Mouse (Mus musculus) forebrain, embryonic 10.5 days (tissue): ENCODE data around the gene Chd3. TPM values are rescaled to one million over a fixed set of nuclear protein-coding genes. Genes with fewer than 3 reads are reported as not detected.

Source experiments
- DNase-seq: peaks from one replicate; pipeline ENCODE4 v3.0.0-alpha.2; 2017; ENCODE audit warnings: low spot score; ENCODE audit errors: extremely low spot score
- H3K27ac ChIP-seq: fragments of 300-500 bp; sonication (generic); 2 replicates; pipeline ENCODE4 v1.5.1; 2016; ENCODE audit warnings: mild to moderate bottlenecking
- H3K27me3 ChIP-seq: fragments of 300-500 bp; sonication (generic); 2 replicates; pipeline ENCODE4 v1.6.1; 2016; ENCODE audit warnings: mild to moderate bottlenecking; ENCODE audit not compliant: poor library complexity, severe bottlenecking
- H3K36me3 ChIP-seq: fragments of 300-500 bp; sonication (generic); replicated peaks from 2 replicates; pipeline ENCODE4 v1.6.1; 2016; ENCODE audit warnings: mild to moderate bottlenecking, moderate library complexity
- H3K4me1 ChIP-seq: fragments of 300-500 bp; sonication (generic); 2 replicates; pipeline ENCODE4 v1.6.1; 2016
- H3K4me3 ChIP-seq: fragments of 300-500 bp; sonication (generic); 2 replicates; pipeline ENCODE4 v1.5.1; 2016; ENCODE audit warnings: mild to moderate bottlenecking, moderate library complexity
- H3K9me3 ChIP-seq: fragments of 300-500 bp; sonication (generic); 2 replicates; pipeline ENCODE4 v1.6.1; 2016; ENCODE audit warnings: mild to moderate bottlenecking, moderate library complexity
- WGBS: fragments of 180-500 bp; shearing (Covaris S2); methylation state at CpG from one replicate; pipeline ENCODE4 v1.1.7; 2016; 5-methylcytosine and 5-hydroxymethylcytosine counted together
- polyA plus RNA-seq: library from polyadenylated mRNA; unstranded; fragments of >200 nt; fragmentation: Nextera tagmentation; extraction: Ambion mirVana; gene quantifications from 2 replicates; pipeline ENCODE4 v1.2.1, GENCODE M21; 2016

Chd3 gene
- polyA plus RNA-seq, 1 experiment from 2014 or later: 44.9 TPM

GRCm38 (mm10) chr11:69372780-69373170 lies 3.6 kb upstream of the Chd3 start:
- no peak for DNase-seq
- peaks cover 45% of the 10 kb centered on the region for H3K4me1 ChIP-seq
- H3K27ac ChIP-seq: no peak overlapping the region
- no peaks in the 10 kb centered on the region for H3K9me3 ChIP-seq
- 65% methylated on average over 3 of the region's 3 CpGs for WGBS
- no peak overlapping the region for H3K4me3 ChIP-seq
- no peaks in the 10 kb centered on the region for H3K27me3 ChIP-seq
- peaks cover 38% of the 10 kb centered on the region for H3K36me3 ChIP-seq

- Histone ChIP-seq H3K27me3 (no peaks in the 10 kb centered on the region), H3K4me1 (peaks cover 50% of the 10 kb centered on the region), H3K9me3 (no peaks in the 10 kb centered on the region), H3K4me3 (peak overlapping the region; percentile 97), H3K27ac (peak overlapping the region; percentile 83), H3K36me3 (peaks cover 33% of the 10 kb centered on the region)
- 68% methylated on average over 12 of the region's 12 CpGs for WGBS
- no peak for DNase-seq
Observed at GRCm38 (mm10) chr11:69372056-69372779, 3.0 kb upstream of the Chd3 start.

- peak overlapping the region; percentile 97 for H3K4me3 ChIP-seq
- H3K9me3 ChIP-seq: no peaks in the 10 kb centered on the region
- WGBS: 42% methylated on average over 12 of the region's 12 CpGs
- H3K27me3 ChIP-seq: no peaks in the 10 kb centered on the region
- peaks cover 56% of the 10 kb centered on the region for H3K4me1 ChIP-seq
- peaks cover 33% of the 10 kb centered on the region for H3K36me3 ChIP-seq
- H3K27ac ChIP-seq: peak overlapping the region; percentile 83
- DNase-seq: no peak
Observed at GRCm38 (mm10) chr11:69371601-69372000, 2.4 kb upstream of the Chd3 start.

- Histone ChIP-seq H3K4me1 (peaks cover 64% of the 10 kb centered on the region), H3K9me3 (no peaks in the 10 kb centered on the region), H3K36me3 (peaks cover 33% of the 10 kb centered on the region), H3K27ac (peak overlapping the region; percentile 83), H3K27me3 (no peaks in the 10 kb centered on the region), H3K4me3 (peak overlapping the region; percentile 97)
- WGBS: 16% methylated on average over 9 of the region's 9 CpGs
- DNase-seq: no peak
Observed at GRCm38 (mm10) chr11:69370817-69371215, 1.6 kb upstream of the Chd3 start.

GRCm38 (mm10) chr11:69369990-69370816 lies 997 bp upstream of the Chd3 start:
- DNase-seq: no peak
- Histone ChIP-seq H3K27me3 (no peaks in the 10 kb centered on the region), H3K27ac (peak overlapping the region; percentile 100), H3K4me3 (peak overlapping the region; percentile 97), H3K9me3 (no peaks in the 10 kb centered on the region), H3K4me1 (peaks cover 70% of the 10 kb centered on the region), H3K36me3 (peaks cover 28% of the 10 kb centered on the region)
- 41% methylated on average over 2 of the region's 2 CpGs for WGBS

GRCm38 (mm10) chr11:69368356-69369214 lies 621 bp downstream of the Chd3 start:
- Histone ChIP-seq H3K27ac (peak overlapping the region; percentile 100), H3K9me3 (no peaks in the 10 kb centered on the region), H3K4me1 (peaks cover 82% of the 10 kb centered on the region), H3K36me3 (peaks cover 24% of the 10 kb centered on the region), H3K4me3 (peak overlapping the region; percentile 97), H3K27me3 (no peaks in the 10 kb centered on the region)
- under 1% methylated on average over 65 of the region's 106 CpGs for WGBS
- peak; percentile 77 for DNase-seq

- peaks cover 24% of the 10 kb centered on the region for H3K36me3 ChIP-seq
- H3K27ac ChIP-seq: peak overlapping the region; percentile 100
- H3K27me3 ChIP-seq: no peaks in the 10 kb centered on the region
- WGBS: under 1% methylated on average over 22 of the region's 22 CpGs
- no peaks in the 10 kb centered on the region for H3K9me3 ChIP-seq
- H3K4me1 ChIP-seq: peaks cover 82% of the 10 kb centered on the region
- H3K4me3 ChIP-seq: peak overlapping the region; percentile 97
- no peak for DNase-seq
Observed at GRCm38 (mm10) chr11:69367616-69368355, 1.4 kb downstream of the Chd3 start.

- peaks cover 76% of the 10 kb centered on the region for H3K4me1 ChIP-seq
Observed at GRCm38 (mm10) chr11:69366855-69367615, 2.2 kb downstream of the Chd3 start.

GRCm38 (mm10) chr11:69366157-69366854 lies 2.9 kb downstream of the Chd3 start:
- Histone ChIP-seq H3K27me3 (no peaks in the 10 kb centered on the region), H3K27ac (peak overlapping the region; percentile 100), H3K4me1 (peaks cover 75% of the 10 kb centered on the region), H3K4me3 (peak overlapping the region; percentile 97), H3K36me3 (peaks cover 33% of the 10 kb centered on the region), H3K9me3 (no peaks in the 10 kb centered on the region)
- DNase-seq: peak; percentile 83
- WGBS: 2% methylated on average over 26 of the region's 26 CpGs

More at GRCm38 (mm10) chr11:69366855-69367615, 2.2 kb downstream of the Chd3 start:
- peak; percentile 45 for DNase-seq
- under 1% methylated on average over 22 of the region's 22 CpGs for WGBS
- Histone ChIP-seq H3K27me3 (no peaks in the 10 kb centered on the region), H3K9me3 (no peaks in the 10 kb centered on the region), H3K36me3 (peaks cover 25% of the 10 kb centered on the region), H3K4me3 (peak overlapping the region; percentile 97), H3K27ac (peak overlapping the region; percentile 100)

GRCm38 (mm10) chr11:69365722-69366121 lies 3.5 kb downstream of the Chd3 start:
- no peaks in the 10 kb centered on the region for H3K9me3 ChIP-seq
- DNase-seq: peak; percentile 26
- no peaks in the 10 kb centered on the region for H3K27me3 ChIP-seq
- peak overlapping the region; percentile 97 for H3K4me3 ChIP-seq
- peaks cover 69% of the 10 kb centered on the region for H3K4me1 ChIP-seq
- WGBS: 26% methylated on average over 6 of the region's 6 CpGs
- peaks cover 38% of the 10 kb centered on the region for H3K36me3 ChIP-seq
- peak overlapping the region; percentile 100 for H3K27ac ChIP-seq

- Histone ChIP-seq H3K27ac (peak overlapping the region; percentile 100), H3K4me3 (peak overlapping the region; percentile 97), H3K27me3 (no peaks in the 10 kb centered on the region), H3K9me3 (no peaks in the 10 kb centered on the region), H3K36me3 (peaks cover 46% of the 10 kb centered on the region), H3K4me1 (peaks cover 61% of the 10 kb centered on the region)
- WGBS: 0% methylated on average over 6 of the region's 6 CpGs
- peak; percentile 37 for DNase-seq
Observed at GRCm38 (mm10) chr11:69364910-69365309, 4.3 kb downstream of the Chd3 start.
